Mouse (Mus musculus): ENCODE results near the gene Gpd1. TPM values are rescaled to one million over a fixed set of nuclear protein-coding genes. Genes with fewer than 3 reads are reported as not detected.
"Not testable (repeated sequence)": the region's sequence is repeated elsewhere in the genome, so short reads cannot be mapped to it uniquely, and the experiment has no call there.

The Gpd1 gene
- polyA plus RNA-seq, 1 experiment: 0.34 TPM

- peaks cover 34% of the 10 kb centered on the region for H3K27me3 ChIP-seq (replicated peaks)
- no peak overlapping the region for H3K4me3 ChIP-seq (replicated peaks)
- peaks cover 52% of the 10 kb centered on the region for H3K4me1 ChIP-seq
- H3K36me3 ChIP-seq (replicated peaks; ENCODE audit: low read length): peaks cover 10% of the 10 kb centered on the region
- no peaks in the 10 kb centered on the region for H3K9me3 ChIP-seq
- TF ChIP-seq FLI1 (IDR thresholded peaks at IDR 0.05; ENCODE audit: low read length): no peak
- TF ChIP-seq GATA1 (IDR thresholded peaks at IDR 0.05; ENCODE audit: borderline replicate concordance, low read length): no peak
Measured at GRCm38 (mm10) chr15:99718461-99719021, 1.2 kb downstream of the Gpd1 start.

- TF ChIP-seq GATA1 (IDR thresholded peaks at IDR 0.05; ENCODE audit: borderline replicate concordance, low read length): no peak
- Histone ChIP-seq H3K9me3 (no peaks in the 10 kb centered on the region), H3K36me3 (replicated peaks; ENCODE audit: low read length) (no peaks in the 10 kb centered on the region), H3K4me3 (replicated peaks) (no peak overlapping the region), H3K27me3 (replicated peaks) (peaks cover 34% of the 10 kb centered on the region), H3K4me1 (peaks cover 59% of the 10 kb centered on the region)
Measured at GRCm38 (mm10) chr15:99719865-99720264, 2.5 kb downstream of the Gpd1 start.

- Histone ChIP-seq H3K4me3 (replicated peaks) (no peak overlapping the region), H3K4me1 (peaks cover 50% of the 10 kb centered on the region), H3K36me3 (replicated peaks; ENCODE audit: low read length) (no peaks in the 10 kb centered on the region), H3K27me3 (replicated peaks) (peaks cover 31% of the 10 kb centered on the region), H3K9me3 (no peaks in the 10 kb centered on the region)
- TF ChIP-seq FLI1 (IDR thresholded peaks at IDR 0.05; ENCODE audit: low read length): no peak
- TF ChIP-seq GATA1 (IDR thresholded peaks at IDR 0.05; ENCODE audit: borderline replicate concordance, low read length): no peak
Measured at GRCm38 (mm10) chr15:99721921-99722743, 4.8 kb downstream of the Gpd1 start.

- TF ChIP-seq FLI1 (IDR thresholded peaks at IDR 0.05; ENCODE audit: low read length) (no peak), GATA1 (IDR thresholded peaks at IDR 0.05; ENCODE audit: borderline replicate concordance, low read length) (no peak)
- H3K27me3 ChIP-seq (replicated peaks): peaks cover 22% of the 10 kb centered on the region
- peaks cover 45% of the 10 kb centered on the region for H3K4me1 ChIP-seq
- peaks cover 8% of the 10 kb centered on the region for H3K36me3 ChIP-seq (replicated peaks; ENCODE audit: low read length)
- no peak overlapping the region for H3K4me3 ChIP-seq (replicated peaks)
- no peaks in the 10 kb centered on the region for H3K9me3 ChIP-seq
Measured at GRCm38 (mm10) chr15:99723120-99723514, 5.8 kb downstream of the Gpd1 start.

- peak overlapping the region; percentile 99 for H3K4me3 ChIP-seq (replicated peaks)
- H3K9me3 ChIP-seq: no peaks in the 10 kb centered on the region
- TF ChIP-seq GATA1 (IDR thresholded peaks at IDR 0.05; ENCODE audit: borderline replicate concordance, low read length): no peak
- peaks cover 14% of the 10 kb centered on the region for H3K36me3 ChIP-seq (replicated peaks; ENCODE audit: low read length)
- peaks cover 16% of the 10 kb centered on the region for H3K27me3 ChIP-seq (replicated peaks)
- peaks cover 44% of the 10 kb centered on the region for H3K4me1 ChIP-seq
Measured at GRCm38 (mm10) chr15:99723515-99724291, 6.4 kb downstream of the Gpd1 start.

- peaks cover 20% of the 10 kb centered on the region for H3K36me3 ChIP-seq (replicated peaks; ENCODE audit: low read length)
- H3K4me1 ChIP-seq: peaks cover 44% of the 10 kb centered on the region
- TF ChIP-seq FLI1 (IDR thresholded peaks at IDR 0.05; ENCODE audit: low read length): no peak
- no peak for TF ChIP-seq GATA1 (IDR thresholded peaks at IDR 0.05; ENCODE audit: borderline replicate concordance, low read length)
- H3K27me3 ChIP-seq (replicated peaks): peaks cover 13% of the 10 kb centered on the region
- H3K9me3 ChIP-seq: no peaks in the 10 kb centered on the region
- peak overlapping the region; percentile 99 for H3K4me3 ChIP-seq (replicated peaks)
Measured at GRCm38 (mm10) chr15:99724292-99725021, 7.1 kb downstream of the Gpd1 start.

- Histone ChIP-seq H3K4me1 (peaks cover 44% of the 10 kb centered on the region), H3K4me3 (replicated peaks) (peak within 1 kb of the TSS; percentile 99), H3K27me3 (replicated peaks) (peaks cover 5% of the 10 kb centered on the region), H3K36me3 (replicated peaks; ENCODE audit: low read length) (peaks cover 29% of the 10 kb centered on the region), H3K9me3 (no peaks in the 10 kb centered on the region)
- TF ChIP-seq GATA1 (IDR thresholded peaks at IDR 0.05; ENCODE audit: borderline replicate concordance, low read length) (no peak), FLI1 (IDR thresholded peaks at IDR 0.05; ENCODE audit: low read length) (no peak)
Measured at GRCm38 (mm10) chr15:99725341-99726155, 8.2 kb downstream of the Gpd1 start, which contains the start of gene Cox14. Gene Cox14 (plus strand): TSS chr15:99725618.

GRCm38 (mm10) chr15:99726549-99726948, 9.2 kb downstream of the Gpd1 start:
- Histone ChIP-seq H3K9me3 (no peaks in the 10 kb centered on the region), H3K27me3 (replicated peaks) (no peaks in the 10 kb centered on the region), H3K36me3 (replicated peaks; ENCODE audit: low read length) (peaks cover 33% of the 10 kb centered on the region), H3K4me1 (peaks cover 44% of the 10 kb centered on the region), H3K4me3 (replicated peaks) (peak overlapping the region; percentile 99)
- TF ChIP-seq GATA1 (IDR thresholded peaks at IDR 0.05; ENCODE audit: borderline replicate concordance, low read length): no peak
- no peak for TF ChIP-seq FLI1 (IDR thresholded peaks at IDR 0.05; ENCODE audit: low read length)

- not testable (repeated sequence) for H3K9me3 ChIP-seq; H3K4me3 ChIP-seq (replicated peaks); H3K27me3 ChIP-seq (replicated peaks)
- H3K36me3 ChIP-seq (replicated peaks; ENCODE audit: low read length): peaks cover 38% of the 10 kb centered on the region
- H3K4me1 ChIP-seq: peaks cover 41% of the 10 kb centered on the region
Measured at GRCm38 (mm10) chr15:99727039-99727438, 9.7 kb downstream of the Gpd1 start.

Measured in megakaryocyte, embryonic 14.5 days (primary cell).